In genomic region chr6:119445671-119446607, GRCm38 (mm10) we compare ENCODE assay signal across 21 mouse cellular contexts. TPM values are rescaled to one million over a fixed set of nuclear protein-coding genes. Genes with fewer than 3 reads are reported as not detected.
DNase-seq lines count a peak whose midpoint lies in the region; ATAC-seq and TF ChIP-seq lines count a peak whose summit lies in the region.
"Had no signal": no experiment of that assay in that cellular context is flagged by ENCODE, and none has a peak within 500 bp of the region (broad histone marks: within the 10 kb centered on the region; RNA-seq: fewer than 3 reads in every experiment).

No protein-coding gene starts in this region.

- H3K4me3 ChIP-seq in heart, embryonic 12.5 days = no peak overlapping the region
- H3K4me3 ChIP-seq in embryonic fibroblast, embryonic 13.5 days (ENCODE audit: insufficient read depth, low read length) = no peak overlapping the region
- H3K4me3 ChIP-seq: embryonic facial prominence, embryonic 10.5 days; erythroblast, embryonic 14.5 days; intestine, embryonic 15.5 days; kidney, embryonic 15.5 days; limb, embryonic 10.5 days; liver, embryonic 12.5 days; lung, embryonic 15.5 days had no signal

- no peaks in the 10 kb centered on the region for H3K36me3 ChIP-seq in heart, embryonic 12.5 days
- H3K36me3 ChIP-seq: intestine, embryonic 15.5 days; kidney, embryonic 15.5 days; liver, embryonic 12.5 days; lung, embryonic 15.5 days had no signal

- TF ChIP-seq POLR2A in embryonic fibroblast, embryonic 13.5 days (IDR thresholded peaks at IDR 0.05; ENCODE audit: low read depth, low read length) = no peak

- H3K27ac ChIP-seq in heart, embryonic 12.5 days (ENCODE audit: poor library complexity, severe bottlenecking) = no peak overlapping the region
- peak overlapping the region; percentile 12; the same call in 1 of the 2 replicates for H3K27ac ChIP-seq in embryonic fibroblast, embryonic 13.5 days (ENCODE audit: insufficient read depth, low read length)
- H3K27ac ChIP-seq: embryonic facial prominence, embryonic 10.5 days; hindbrain, embryonic 14.5 days; intestine, embryonic 15.5 days; kidney, embryonic 15.5 days; limb, embryonic 10.5 days; liver, embryonic 12.5 days; lung, embryonic 15.5 days had no signal

- ATAC-seq in heart, embryonic 12.5 days (ENCODE audit: insufficient number of reproducible peaks, low FRiP score) = no peak
- ATAC-seq: CD4-positive, CD25-positive, alpha-beta regulatory T cell, adult 4 months; forebrain, embryonic 14.5 days; intestine, embryonic 15.5 days; liver, embryonic 12.5 days; midbrain, embryonic 16.5 days had no signal

- 54% methylated on average over 11 of the region's 11 CpGs for WGBS in heart, embryonic 12.5 days

- H3K27me3 ChIP-seq in heart, embryonic 12.5 days (replicated peaks) = no peaks in the 10 kb centered on the region
- H3K27me3 ChIP-seq: intestine, embryonic 15.5 days; lung, embryonic 15.5 days had no signal

- DNase-seq in heart, adult 11 months = peak; percentile 92
- DNase-seq in 3T3-L1 (ENCODE audit: low read depth, low spot score) = peak; percentile 81
- DNase-seq in MN1 (ENCODE audit: low spot score) = peak; percentile 10
- no peak for DNase-seq in kidney, postnatal 4 days
- no peak for DNase-seq in kidney, postnatal 36 days
- DNase-seq: cerebellum, adult 18-20 months; retina, postnatal 1 day; right cerebral cortex, postnatal 4 days had no signal

- H3K9me3 ChIP-seq in heart, embryonic 12.5 days (replicated peaks) = no peaks in the 10 kb centered on the region
- H3K9me3 ChIP-seq: embryonic facial prominence, embryonic 10.5 days; intestine, embryonic 15.5 days; kidney, embryonic 15.5 days; limb, embryonic 10.5 days; liver, embryonic 12.5 days; lung, embryonic 15.5 days had no signal

- H3K4me1 ChIP-seq in heart, embryonic 12.5 days (replicated peaks) = peaks cover 17% of the 10 kb centered on the region
- peaks cover 12% of the 10 kb centered on the region; the same call in 1 of the 2 replicates for H3K4me1 ChIP-seq in embryonic fibroblast, embryonic 13.5 days (ENCODE audit: control insufficient read depth, insufficient read depth, low read length)

- no peak overlapping the region for H3K9ac ChIP-seq in heart, embryonic 12.5 days
- H3K9ac ChIP-seq: hindbrain, embryonic 14.5 days; intestine, embryonic 15.5 days; kidney, embryonic 15.5 days; liver, embryonic 12.5 days; lung, embryonic 15.5 days had no signal

- no peak overlapping the region for H3K4me2 ChIP-seq in heart, embryonic 12.5 days
- H3K4me2 ChIP-seq: hindbrain, embryonic 14.5 days; intestine, embryonic 15.5 days; kidney, embryonic 15.5 days; liver, embryonic 12.5 days; lung, embryonic 15.5 days had no signal

- TF ChIP-seq CTCF in embryonic fibroblast, embryonic 13.5 days (IDR thresholded peaks at IDR 0.05; ENCODE audit: borderline replicate concordance, insufficient read depth, low read length) = no peak

RNA-seq across cellular contexts. Expression of gene Adipor2, which starts 28.4 kb away (rescaled TPM):
- polyA plus RNA-seq in heart, embryonic 12.5 days (2016; fragmentation: Nextera tagmentation; extraction: Ambion mirVana) = 27.8 and 30.2 TPM in 2 replicates
- polyA plus RNA-seq in embryonic fibroblast, embryonic 13.5 days (2011; ENCODE audit: insufficient read length, low read depth, missing spikeins) = 38.2 and 42.8 TPM in 2 replicates

RNA-seq across cellular contexts. Expression of gene Fbxl14, which starts 33.5 kb away (rescaled TPM):
- polyA plus RNA-seq in heart, embryonic 12.5 days (2016; fragmentation: Nextera tagmentation; extraction: Ambion mirVana) = 4.0 and 4.1 TPM in 2 replicates
- polyA plus RNA-seq in embryonic fibroblast, embryonic 13.5 days (2011; ENCODE audit: insufficient read length, low read depth, missing spikeins) = 19.3 and 21.5 TPM in 2 replicates

Comparison
In these comparisons a context has a peak if more than half of its experiments do, and no peak if none do; other contexts are left out.
1. DNase-seq: peak in heart, adult 11 months (single experiment), 3T3-L1 (single experiment) and MN1 (single experiment); none in kidney, postnatal 4 days (0 of 2) and kidney, postnatal 36 days (0 of 2).